Mouse (Mus musculus): Measurements from ENCODE around the gene Olfr976.

Gene Olfr976

DNA sequence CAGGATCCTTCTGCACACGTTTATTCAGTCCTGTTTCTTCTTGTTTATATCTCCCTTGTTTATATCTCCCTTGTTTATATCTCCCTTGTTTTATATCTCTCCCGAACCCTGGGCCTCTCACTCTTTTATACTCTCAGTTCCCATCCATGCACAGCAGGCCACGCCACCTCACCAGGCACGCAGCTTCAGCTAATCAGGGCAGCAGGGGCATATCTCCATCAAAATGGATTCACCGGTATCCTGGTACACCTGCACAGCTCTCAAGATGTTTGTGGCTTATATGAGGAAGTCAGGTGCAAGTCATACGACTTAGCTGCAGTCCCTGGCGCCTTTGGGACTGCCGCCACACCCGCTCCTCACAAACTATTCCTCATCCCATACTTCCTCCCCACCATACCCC is at the start of gene Olfr976:
Olfr976 (minus strand) TSS at position 101 of the 400 bp plus-strand sequence.
- WGBS = 89% methylated on average over 8 of the region's 9 CpGs

DNA sequence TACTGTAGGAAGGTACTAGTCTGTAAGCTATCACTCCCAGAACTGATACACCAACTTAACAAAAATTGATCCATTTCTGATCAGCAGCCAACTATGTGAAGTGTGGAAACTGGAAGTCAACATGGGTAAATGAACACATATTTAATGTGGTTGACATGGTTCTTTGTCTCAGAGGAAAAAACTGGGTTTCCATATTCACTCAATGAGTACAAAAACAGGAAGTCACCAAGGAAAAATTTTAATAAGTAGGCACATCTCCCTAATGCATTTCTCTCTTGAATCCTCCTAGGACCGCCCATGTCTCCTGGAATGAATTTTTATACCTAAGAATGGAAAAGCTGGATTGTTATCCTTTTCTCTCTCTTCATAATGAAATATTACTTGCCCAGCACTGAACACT is 48.5 kb upstream of the Olfr976 start, which contains the start of gene Olfr980:
Olfr980 (minus strand) TSS at position 101 of the 400 bp plus-strand sequence.
- 95% methylated on average over 1 of the region's 1 CpGs for WGBS

DNA sequence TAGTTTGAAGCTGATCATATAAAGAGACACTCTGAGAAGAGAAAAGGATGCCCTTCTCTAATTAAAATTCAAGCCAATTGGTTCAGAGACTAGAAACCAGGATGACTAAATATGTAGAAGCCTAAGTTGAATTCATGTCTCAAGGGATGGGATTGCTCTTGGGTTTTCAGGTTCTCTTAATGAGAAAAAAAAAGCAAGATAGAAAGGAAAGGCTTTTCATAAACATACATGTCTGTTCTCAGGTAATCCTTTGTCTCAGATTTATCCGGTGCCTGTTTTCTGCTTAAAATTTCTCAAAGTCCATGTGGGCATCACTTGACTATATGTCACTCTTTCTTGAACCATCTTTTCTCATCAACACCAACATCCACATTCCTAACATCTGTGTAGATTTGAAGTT is 42.4 kb upstream of the Olfr976 start, which contains the start of gene Olfr979:
Olfr979 (minus strand) TSS at position 101 of the 400 bp plus-strand sequence.
- 98% methylated on average over 1 of the region's 1 CpGs for WGBS

DNA sequence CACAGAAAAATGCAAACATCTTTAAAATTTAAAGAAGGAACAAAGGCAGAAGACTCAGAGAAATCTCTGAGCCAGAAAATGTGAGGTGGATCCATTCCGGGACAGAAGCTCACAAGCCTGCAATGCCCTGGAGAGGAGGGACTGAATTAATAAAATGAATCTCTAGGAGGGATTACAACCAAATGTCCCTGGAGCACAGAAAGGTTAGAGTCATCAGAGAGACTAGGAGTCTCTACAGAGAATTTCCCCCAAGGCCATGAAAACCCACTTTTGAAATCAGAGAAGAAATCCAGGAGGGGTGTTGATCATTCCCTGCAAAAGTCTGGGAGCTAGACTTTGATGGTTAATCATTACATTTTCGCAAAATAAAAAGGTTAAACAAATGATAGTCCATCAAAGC is 30.9 kb upstream of the Olfr976 start, which contains the start of gene Olfr978:
Olfr978 (plus strand) TSS at position 301 of the 400 bp plus-strand sequence.
- WGBS = 86% methylated on average over 2 of the region's 2 CpGs

DNA sequence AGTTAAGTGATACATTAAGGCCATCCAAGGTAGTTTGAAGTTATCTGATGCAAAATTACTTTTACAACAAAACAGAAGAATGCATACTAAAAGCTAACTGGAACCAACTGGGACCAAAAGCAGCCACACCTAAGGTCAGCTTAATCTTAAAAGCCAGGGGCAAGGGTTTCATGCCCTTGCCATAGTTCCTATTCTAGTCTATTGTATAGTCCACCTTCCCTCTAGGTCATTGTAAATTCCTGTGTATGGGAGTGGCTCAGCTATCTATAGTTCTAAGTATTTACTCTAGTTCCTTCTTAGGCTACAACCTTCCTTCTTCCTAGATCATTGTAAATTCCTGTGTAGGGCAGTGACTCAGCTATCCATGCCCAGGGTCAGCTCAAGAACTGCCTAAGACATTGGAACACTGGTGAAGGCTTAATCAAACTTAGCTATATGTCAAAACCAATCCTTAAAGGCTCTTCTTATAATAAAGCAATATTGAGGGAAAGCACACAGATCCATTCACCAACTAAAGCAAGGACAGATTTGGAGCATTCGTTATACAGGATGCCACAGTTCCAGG is 15.7 kb upstream of the Olfr976 start:
- WGBS = 80% methylated on average over 1 of the region's 1 CpGs

DNA sequence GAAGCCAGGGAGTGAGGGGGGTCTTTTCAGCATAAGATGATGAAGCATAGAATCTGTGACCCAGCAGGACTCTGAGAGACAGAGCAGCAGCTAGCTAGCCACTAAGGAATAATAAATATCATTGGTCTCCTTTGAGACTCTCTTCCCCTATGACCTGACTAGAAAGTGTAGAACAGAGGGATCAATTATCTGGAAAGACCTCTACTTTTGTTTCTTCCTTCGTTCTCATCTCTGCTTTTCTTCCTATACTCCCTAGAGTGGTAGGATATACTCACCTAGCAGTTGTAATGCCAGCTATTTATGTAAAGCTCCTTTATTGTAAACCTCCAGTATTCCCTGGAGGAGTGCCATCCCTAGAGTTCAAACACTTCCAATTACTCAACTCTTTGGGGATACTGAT is 9.0 kb downstream of the Olfr976 start, which contains the start of gene Olfr975:
Olfr975 (minus strand) TSS at position 101 of the 400 bp plus-strand sequence.
- WGBS = 73% methylated on average over 1 of the region's 1 CpGs

DNA sequence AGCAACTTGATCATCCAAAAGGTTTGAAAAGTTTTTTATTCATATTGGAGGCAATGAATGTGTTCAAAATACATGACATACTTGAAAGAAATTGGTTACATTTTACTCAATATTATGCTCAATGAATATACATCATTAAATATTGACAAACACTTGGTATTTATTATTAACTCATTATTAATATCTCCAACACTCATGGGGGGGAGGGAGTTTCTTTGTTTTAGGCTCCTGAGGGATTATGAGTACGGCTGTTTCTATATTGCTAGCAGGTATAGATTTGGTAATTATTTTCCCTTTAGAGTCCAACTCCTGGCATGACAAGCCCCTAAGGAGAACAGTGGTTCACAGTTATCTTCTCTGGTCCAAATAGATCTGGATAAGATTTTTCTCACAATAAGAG is 23.7 kb downstream of the Olfr976 start, which contains the start of gene Olfr974:
Olfr974 (plus strand) TSS at position 301 of the 400 bp plus-strand sequence.
- WGBS = 91% methylated on average over 1 of the region's 1 CpGs

DNA sequence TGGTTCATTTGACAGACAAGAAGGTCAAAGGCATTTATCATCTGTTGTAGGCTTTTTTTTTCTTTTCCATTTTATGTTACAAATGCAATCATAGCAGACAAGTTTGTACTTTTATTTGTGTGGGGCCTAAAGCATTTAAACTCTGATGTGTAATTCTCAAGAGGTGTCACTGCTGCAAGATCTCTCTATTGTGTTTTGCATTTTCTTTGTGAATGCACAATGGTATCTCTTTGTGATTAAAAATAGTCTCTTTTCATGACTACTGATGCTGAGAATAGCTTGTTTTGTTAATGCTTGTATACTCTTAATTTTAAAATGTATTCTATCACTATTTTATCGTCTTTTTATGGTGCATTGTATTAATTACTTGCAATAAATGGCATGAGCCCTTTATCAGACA is 32.1 kb downstream of the Olfr976 start:
- whole genome bisulfite sequencing = 59% methylated on average over 1 of the region's 1 CpGs

DNA sequence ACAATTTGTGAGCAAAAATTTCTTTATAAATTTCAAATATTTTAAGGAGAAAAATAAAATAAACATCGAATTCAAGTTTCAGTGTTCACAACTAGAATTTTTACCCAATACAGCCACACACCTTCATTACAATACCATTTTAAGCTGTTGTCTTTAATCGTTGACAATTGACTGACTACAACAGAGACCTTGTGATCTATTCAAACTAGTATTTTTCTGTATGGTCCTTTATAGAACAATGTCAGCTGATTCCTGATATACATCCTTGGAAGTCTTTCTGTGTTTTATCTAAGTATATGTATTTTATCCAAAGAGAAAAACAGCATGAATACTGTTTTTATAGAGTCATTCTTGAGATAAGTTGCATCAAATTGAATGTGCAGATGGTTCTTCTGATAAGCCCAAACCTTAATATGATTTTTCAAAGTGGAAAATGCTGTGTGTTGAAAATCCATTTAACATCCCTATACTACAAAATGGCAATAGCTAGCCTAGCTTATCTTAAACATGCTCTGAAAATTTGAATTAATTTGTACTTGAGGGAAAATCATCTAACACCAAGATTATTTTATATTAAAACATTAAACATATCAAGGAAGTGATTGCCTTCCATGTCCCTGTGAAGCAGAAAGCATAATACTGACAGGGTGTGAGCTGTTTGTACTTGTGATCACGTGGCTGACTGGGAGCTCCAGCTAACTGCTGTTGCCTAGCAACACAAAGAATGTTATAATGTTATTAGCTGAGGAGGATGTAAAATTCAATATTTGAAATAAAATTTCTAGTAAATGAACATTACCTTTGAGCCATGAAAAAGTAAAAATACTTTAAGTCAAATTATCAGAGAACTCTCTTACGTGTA is 32.7 kb downstream of the Olfr976 start:
- no CpG with 5 or more reads among the region's 4 CpGs for WGBS

DNA sequence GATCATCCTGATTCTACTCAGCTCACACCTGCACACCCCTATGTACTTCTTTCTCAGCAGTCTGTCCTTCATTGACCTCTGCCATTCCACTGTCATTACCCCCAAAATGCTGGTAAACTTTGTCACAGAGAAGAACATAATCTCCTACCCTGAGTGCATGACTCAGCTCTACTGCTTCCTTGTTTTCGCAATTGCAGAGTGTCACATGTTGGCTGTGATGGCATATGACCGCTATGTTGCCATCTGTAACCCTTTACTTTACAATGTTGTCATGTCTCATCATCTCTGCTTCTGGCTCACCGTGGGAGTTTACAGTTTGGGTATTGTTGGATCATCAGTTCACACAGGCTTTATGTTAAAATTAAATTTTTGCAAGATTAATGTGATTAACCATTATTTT is 51.0 kb downstream of the Olfr976 start:
- WGBS = 82% methylated on average over 3 of the region's 3 CpGs

DNA sequence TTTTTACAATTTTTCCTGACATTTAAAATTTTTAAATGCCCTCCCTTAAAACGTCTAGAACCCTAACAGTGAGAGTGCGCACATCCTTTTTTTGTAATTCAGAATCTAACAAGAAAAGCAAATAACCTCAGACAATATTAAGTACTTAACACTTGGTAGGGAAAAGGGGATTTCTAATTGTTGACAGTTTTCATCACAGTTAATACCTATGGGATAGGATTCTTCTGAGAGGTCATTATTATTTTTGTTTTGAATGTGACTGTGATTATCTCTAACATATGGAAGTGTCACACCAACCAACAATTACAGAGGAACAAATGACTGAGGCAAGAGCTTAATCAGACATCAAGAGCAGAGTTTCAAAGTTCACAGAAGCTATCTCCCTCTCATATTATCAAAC is 53.9 kb downstream of the Olfr976 start, which contains the start of gene Olfr229:
Olfr229 (plus strand) TSS at position 301 of the 400 bp plus-strand sequence.
- WGBS = 77% methylated on average over 2 of the region's 2 CpGs

DNA sequence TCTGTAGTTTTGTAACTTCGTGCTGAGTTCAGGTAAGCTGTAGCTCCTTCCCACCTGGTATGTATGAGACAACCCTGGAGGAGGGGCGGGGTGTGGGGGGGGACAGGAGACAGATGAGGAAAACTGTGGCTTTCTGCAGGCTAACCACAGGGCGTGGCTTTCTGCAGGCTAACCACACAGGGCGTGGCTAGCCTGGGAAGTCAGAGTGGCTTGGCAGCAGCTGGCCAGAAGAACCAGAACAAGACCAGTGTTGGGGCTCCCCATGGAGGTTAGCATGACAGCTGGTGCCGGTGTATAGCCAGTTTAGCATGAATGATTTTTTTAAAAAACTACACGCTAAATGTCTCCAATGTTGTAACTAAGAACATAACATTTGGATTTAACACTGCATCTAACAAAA is 55.8 kb downstream of the Olfr976 start:
- 79% methylated on average over 6 of the region's 6 CpGs for WGBS

All from cerebral cortex, adult 2 months (tissue).